Mouse (Mus musculus) Patski (cell line): Measurements from ENCODE around the gene 4933406M09Rik. TPM values are rescaled to one million over a fixed set of nuclear protein-coding genes. Genes with fewer than 3 reads are reported as not detected.

ENCODE experiments used
- ATAC-seq: fragments of 100-300 bp; one replicate; pipeline ENCODE4 v1.8.0; 2021
- CTCF ChIA-PET: fragments of 350-600 bp; sonication (Branson Sonifier 250); formaldehyde crosslinking; loops from one replicate; lab custom pipeline; 2022; ENCODE audit warnings: inconsistent platforms; lab: Charles Lee
- POLR2A ChIA-PET: fragments of 350-600 bp; sonication (Branson Sonifier 250); formaldehyde crosslinking; loops from one replicate; lab custom pipeline; 2022; ENCODE audit warnings: antibody characterized with exemption, inconsistent platforms; lab: Charles Lee
- DNase-seq: peaks from one replicate; pipeline ENCODE4 v3.0.0-alpha.2; 2011; ENCODE audit warnings: low read depth, low spot score
- H3K27me3 ChIP-seq: fragments of 371-371 bp; one replicate; pipeline ENCODE4 v1.5.1; 2021
- CTCF ChIP-seq: fragments of 100-300 bp; IDR thresholded peaks from one replicate; pipeline ENCODE4 v1.5.1; 2021
- in situ Hi-C: fragments of 300-500 bp; cut with MboI; formaldehyde crosslinking; loops from 3 replicates; pipeline ENCODE4 v1.11.1; 2018; ENCODE audit warnings: low pct_unique_long_range_greater_than_20kb, mixed read lengths
- polyA plus RNA-seq: library from polyadenylated mRNA; unstranded; gene quantifications from one replicate; pipeline ENCODE4 v1.2.3, GENCODE M21; 2021

Gene 4933406M09Rik
- not detected for polyA plus RNA-seq

DNA sequence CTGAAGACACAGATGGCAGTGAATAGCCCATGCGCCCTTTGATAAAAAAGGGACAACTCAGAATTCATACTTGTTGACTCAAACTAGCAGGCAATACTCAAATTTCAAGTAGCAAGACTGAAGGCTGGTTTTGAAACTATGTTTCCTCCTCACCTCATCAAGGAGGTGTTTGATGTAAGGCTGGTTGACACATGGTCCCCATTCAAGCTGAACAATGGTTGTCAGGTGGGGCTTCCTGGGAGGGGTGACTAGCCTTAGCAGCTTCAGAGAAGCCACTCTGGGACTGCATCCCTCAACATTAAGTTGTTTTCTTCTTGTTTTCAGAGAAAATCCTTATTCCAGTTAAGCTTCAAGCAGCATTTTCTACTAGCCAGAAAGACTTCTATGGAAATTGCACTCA lies at the start of gene 4933406M09Rik:
Gene 4933406M09Rik (plus strand): TSS at position 275 of the 400 bp plus-strand sequence.
- POLR2A ChIA-PET = no interaction called here
- CTCF ChIA-PET = no interaction called here
- ATAC-seq (no peak), DNase-seq (no peak)
- TF ChIP-seq CTCF = no peak
- peaks cover 3% of the 10 kb centered on the region for H3K27me3 ChIP-seq
- in situ Hi-C loops = no loop called here

DNA sequence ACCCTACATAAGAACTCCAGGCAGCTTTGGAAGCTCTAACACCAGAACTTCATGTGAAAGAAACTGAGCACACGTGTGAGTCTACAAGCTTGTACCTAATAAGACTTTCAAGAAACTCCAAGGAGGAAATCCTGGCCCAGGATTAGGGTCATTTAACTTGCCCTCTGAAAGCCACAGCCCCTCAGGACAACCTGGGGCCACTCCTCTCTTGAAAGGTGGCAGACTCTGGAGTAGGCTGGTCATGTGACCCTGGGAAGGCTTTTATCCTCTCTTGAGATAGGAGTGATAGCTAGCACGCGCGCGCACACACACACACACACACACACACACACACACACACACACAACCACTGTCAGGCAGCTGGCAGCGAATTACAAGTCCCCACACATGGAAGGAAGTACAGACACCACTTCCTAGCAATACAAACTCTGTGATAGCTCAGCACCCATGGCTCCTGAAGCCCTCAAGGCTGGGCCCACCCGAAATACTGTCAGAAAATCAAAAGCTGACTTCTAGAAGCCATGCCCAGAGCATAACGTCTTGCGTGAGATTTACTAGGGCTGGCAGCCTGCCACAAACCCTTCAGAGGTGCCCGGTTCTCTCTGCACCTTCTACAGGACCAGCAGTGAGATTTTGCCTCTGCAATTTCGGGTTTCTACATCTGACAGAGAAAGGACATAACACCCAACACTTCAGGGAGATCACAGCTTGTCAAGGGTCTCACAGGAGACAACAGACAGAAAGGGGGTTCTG lies 48.6 kb upstream of the 4933406M09Rik start:
- TF ChIP-seq CTCF = no peak
- in situ Hi-C loops = no loop called here
- ATAC-seq (no peak), DNase-seq (no peak)
- no peaks in the 10 kb centered on the region for H3K27me3 ChIP-seq
- CTCF ChIA-PET = interaction anchor here (0.7 kb wide), 1 partner anchor 166 kb away, joined by 3 read pairs; no protein-coding TSS in a partner anchor
- POLR2A ChIA-PET = no interaction called here

DNA sequence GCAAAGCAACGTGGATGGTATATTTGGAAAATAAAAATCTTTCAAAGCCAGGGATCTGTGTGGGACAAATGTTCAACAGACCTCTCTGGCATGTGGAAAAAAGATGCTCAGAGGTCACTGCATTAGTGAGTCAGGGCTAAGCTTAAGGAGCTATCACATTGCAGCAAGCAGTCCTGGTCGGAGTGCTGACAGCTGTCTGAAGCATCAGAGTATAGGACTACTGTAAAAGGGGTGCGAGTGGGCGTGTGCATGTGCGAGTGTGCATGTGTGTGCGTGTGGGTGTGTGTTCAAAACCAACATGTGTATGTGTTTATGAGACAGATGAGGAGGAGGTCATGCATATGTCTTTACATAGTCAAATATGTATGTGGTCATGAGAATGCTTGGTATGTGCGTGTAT lies 46.6 kb upstream of the 4933406M09Rik start:
- DNase-seq (no peak), ATAC-seq (no peak)
- CTCF ChIA-PET = no interaction called here
- in situ Hi-C loops = no loop called here
- TF ChIP-seq CTCF = no peak
- no peaks in the 10 kb centered on the region for H3K27me3 ChIP-seq
- POLR2A ChIA-PET = no interaction called here

DNA sequence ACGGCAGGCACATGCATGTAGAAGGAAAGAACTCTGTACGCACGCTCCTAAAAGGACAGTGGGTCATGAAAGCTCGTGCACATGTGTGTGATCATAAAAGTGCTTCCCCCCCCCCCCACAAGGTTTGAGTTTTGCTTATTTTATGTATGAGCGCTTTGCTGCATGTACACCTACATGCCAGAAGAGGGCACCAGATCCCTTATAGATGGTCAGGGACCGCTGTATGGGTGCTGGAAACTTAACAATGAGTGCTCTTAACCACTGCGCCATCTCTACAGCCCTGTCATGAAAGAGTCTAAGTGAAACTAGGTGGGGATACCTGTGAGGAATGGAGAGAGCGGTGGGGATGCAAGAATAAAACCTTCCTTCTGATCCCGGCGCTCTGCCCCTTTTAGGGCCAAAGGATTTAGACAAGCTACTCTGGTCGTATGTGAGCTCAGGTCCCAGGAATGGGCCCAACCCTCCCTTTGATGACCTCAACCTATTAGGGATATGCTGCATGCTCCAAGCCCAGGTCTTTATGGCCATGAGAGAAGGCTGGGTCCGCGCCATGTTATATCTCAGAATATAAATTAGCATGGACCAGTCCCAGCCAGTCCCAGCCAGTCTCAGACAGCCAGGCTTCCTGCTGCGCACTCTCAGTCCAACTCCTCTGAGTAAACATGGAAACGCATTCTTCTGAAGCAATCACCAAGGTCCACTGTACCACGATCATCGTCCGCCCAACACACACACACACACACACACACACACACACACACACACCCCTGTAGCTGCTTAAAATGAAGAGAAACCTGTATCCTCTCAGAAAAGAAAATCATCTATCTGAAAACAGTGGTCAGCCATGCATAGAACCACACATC lies 45.8 kb upstream of the 4933406M09Rik start:
- ChIA-PET CTCF (interaction anchor here (0.9 kb wide), 1 partner anchor 12 kb away, joined by 3 read pairs; no protein-coding TSS in a partner anchor), POLR2A (interaction anchor here (0.7 kb wide), 1 partner anchor 14 kb away, joined by 3 read pairs; no protein-coding TSS in a partner anchor)
- in situ Hi-C loops = no loop called here
- TF ChIP-seq CTCF = no peak
- H3K27me3 ChIP-seq = no peaks in the 10 kb centered on the region
- no peak for ATAC-seq
- no peak for DNase-seq

DNA sequence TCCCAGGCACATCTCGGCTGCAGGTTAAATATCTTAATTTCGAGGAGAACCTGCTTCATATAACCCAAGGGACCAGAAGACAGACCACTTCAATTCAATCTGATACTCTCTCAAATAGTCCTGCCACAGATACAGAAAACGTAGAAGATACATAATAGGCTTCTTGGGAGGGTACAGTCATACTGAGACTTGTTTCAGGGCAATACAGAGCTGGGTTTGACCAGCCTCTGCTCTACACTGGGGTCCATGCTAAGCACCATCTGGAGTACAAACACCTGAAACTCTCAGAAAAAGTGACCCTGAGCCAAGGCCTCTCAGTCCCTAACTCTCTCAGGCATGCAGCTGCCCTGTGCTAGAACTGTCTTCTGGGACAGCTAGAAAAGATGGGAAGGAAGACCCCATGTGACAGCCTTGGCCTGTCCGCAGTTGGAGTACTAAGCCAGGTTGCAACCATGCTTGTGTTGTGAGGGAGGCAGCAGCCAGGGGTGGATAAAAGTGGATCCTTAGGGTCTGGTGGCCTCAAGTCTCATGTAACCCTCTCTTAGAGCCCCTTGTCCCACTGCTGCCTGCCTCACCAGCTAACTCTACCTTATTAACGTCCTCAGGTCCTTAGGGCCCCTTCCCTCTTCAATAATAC lies 44.0 kb upstream of the 4933406M09Rik start:
- DNase-seq = no peak
- no peak for ATAC-seq
- ChIA-PET POLR2A (no interaction called here), CTCF (interaction anchor here (1.5 kb wide), 1 partner anchor 9 kb away, joined by 3 read pairs; no protein-coding TSS in a partner anchor)
- no peaks in the 10 kb centered on the region for H3K27me3 ChIP-seq
- in situ Hi-C loops = no loop called here
- TF ChIP-seq CTCF = no peak

DNA sequence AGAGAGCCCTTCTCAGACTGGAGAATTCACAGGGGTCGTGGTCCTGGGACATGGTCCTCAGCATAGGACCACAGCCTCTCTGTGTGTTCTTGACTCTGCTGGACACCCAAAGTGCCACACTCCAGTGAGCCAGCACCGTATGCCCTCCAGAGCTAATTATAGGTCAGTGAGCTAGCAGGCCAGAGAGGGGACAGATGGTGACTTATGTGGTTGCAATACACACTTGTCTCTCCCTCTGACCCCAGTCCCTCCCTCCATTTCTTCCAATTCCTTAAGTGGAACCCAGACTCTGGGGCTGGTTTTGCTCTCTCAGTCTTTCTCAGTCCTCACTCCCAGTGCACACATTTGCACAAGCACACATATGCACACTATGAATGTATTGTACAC lies 43.5 kb upstream of the 4933406M09Rik start:
- ATAC-seq = no peak
- ChIA-PET POLR2A (no interaction called here), CTCF (interaction anchor here (1.5 kb wide), 1 partner anchor 9 kb away, joined by 3 read pairs; no protein-coding TSS in a partner anchor)
- H3K27me3 ChIP-seq = no peaks in the 10 kb centered on the region
- in situ Hi-C loops = no loop called here
- TF ChIP-seq CTCF = no peak
- no peak for DNase-seq

DNA sequence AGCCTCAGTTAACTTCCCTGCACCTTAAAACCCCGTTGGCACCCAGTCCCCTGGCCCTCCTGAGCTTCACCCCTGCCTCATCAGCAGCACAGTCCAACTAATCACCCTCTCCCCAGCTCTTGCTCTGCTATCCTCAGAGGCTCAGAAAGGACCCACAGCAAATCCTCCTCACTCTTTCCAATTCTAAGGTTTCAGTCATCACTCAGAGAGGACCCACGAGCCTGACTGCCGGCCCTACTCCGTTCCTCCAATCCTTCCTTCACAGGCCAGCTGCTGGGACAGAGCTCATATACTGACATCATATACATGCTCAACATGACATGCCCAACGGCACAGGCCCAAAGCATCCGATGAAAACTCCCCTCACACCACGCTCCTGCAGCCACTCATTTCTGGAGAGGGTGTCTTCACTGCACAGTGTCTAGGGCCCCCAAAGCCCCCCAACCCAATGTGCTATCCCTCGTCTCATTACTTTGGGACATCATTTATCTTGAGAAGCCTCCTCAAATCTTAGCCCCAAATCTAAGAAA lies 42.9 kb upstream of the 4933406M09Rik start:
- H3K27me3 ChIP-seq = no peaks in the 10 kb centered on the region
- in situ Hi-C loops = no loop called here
- CTCF ChIA-PET = interaction anchor here (1.5 kb wide), 1 partner anchor 8 kb away, joined by 3 read pairs; no protein-coding TSS in a partner anchor
- ATAC-seq = no peak
- TF ChIP-seq CTCF = no peak
- POLR2A ChIA-PET = no interaction called here
- no peak for DNase-seq

DNA sequence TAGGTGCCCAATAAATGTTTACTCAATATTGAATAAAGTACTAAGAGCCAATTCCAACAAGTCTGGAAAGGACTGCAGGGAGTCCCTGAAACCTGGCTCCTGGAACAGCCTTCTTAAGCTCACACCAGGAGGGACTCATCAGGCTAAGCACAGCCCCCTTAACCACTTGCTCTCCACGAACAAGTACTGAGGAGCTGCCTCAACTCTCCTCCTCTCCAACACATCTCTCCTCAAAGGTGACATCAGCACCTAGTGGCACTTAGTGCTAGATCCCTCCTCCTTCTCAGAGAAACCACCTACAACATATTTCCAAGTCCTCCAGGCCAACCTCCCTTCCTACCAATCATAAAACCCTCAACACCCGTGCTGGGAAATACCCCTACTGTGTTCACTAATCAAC lies 42.2 kb upstream of the 4933406M09Rik start:
- no peak for DNase-seq
- no peak for ATAC-seq
- POLR2A ChIA-PET = no interaction called here
- TF ChIP-seq CTCF = no peak
- in situ Hi-C loops = no loop called here
- H3K27me3 ChIP-seq = no peaks in the 10 kb centered on the region
- CTCF ChIA-PET = no interaction called here

DNA sequence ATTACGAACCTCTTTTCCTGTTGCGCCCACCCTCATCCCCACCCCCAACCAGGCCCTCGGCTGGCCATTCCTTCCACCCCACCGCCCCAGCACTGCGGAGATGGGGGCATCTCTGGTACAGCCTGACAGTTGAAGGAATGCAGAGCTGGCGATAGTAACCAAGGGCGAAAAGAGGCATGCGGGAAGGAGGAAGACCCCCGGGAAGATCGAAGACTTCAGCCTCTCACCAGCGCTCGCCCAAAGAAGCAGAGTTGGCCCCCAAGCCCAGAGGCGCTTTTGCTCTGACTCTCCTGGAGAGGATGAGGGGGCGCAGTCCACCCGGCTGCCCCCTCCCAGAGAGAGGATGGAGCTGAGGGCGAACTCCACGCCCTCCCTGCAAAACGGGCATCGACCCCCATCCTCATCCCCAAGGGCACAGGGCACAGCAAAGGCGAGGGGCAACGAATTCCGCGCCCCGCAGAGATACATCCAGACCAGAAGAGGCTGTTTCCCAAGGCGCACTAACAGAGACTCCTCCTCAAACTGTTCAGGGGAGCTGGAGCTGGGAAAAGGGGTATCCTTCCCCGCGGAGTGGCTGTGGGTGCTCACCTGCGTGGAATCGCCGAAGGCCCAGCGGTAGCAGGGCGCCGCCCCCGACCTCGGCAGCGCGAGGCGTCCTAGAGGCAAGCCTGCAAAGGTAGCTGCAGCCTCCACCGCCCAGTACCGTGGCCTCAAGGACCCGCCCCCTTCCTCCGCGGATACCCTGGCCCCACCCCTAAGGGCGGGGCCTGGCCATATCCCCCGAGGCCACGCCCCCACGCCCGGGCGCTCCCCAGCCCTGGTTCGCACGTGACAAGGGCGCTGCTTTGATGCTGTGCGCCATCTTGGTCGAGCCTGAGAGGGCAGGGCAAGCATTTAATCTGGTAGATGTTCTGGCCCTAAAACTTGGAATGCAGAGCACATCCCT lies 41.5 kb upstream of the 4933406M09Rik start:
- in situ Hi-C loops = no loop called here
- DNase-seq = no peak
- no peaks in the 10 kb centered on the region for H3K27me3 ChIP-seq
- TF ChIP-seq CTCF = no peak
- ChIA-PET POLR2A (interaction anchor here (0.7 kb wide), 1 partner anchor 392 kb away, joined by 3 read pairs; no protein-coding TSS in a partner anchor), CTCF (no interaction called here)
- no peak for ATAC-seq
